Mouse (Mus musculus) left cerebral cortex, adult 8-10 months (tissue): ENCODE measurements at regions not wholly inside any gene's neighbourhood (a gene's known extent, or its start where the extent isn't known, plus 50 kb on each side); places are given as distances from the start of the nearest gene placed in this dataset.
A peak's percentile ranks its signal among the peaks of the same experiment; 100 is the strongest.

Experiments
- DNase-seq, 2 experiments: peaks; one replicate each; pipeline ENCODE4 v3.0.0; 2022; ENCODE audit warnings: low spot score in 2 of 2

DNA sequence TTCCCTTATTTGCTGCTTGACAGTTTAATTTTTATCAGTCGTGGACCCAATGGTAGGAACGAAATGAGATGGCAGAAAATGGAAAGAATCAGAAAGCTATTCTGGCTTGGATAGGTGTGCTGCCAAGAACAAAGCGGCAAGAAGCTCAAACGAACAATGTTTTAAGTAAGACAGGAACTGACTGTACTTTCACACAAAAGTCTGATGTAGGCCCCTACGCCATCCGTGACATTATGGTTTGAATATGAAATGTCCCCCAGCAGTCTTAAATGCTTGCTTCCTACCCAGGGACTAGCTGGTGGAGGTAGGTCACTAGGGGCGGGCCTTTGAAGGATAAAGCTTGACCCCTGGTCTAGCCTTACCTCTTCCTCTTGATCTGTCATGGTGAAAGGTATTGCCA is 90.5 kb upstream of the Barx2 start:
- DNase-seq = no peak

DNA sequence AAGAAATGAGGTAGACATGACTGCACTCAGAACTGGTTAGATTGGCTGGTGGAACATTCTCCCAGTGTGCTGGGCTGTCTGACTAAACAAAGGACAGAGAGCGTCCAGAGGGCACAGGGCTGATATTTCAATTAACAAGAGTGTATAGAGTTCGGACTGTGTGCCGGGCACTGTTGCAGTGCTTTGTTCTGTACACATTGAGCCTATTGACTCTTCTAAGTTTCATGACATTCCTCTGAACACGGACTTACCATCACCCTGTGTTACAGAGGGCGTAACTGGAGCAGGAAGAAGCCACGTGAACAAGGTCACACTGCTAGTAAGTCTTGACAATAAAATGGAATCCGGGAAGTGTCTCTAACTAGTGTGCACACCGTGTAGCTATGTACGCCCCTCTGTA is 92.1 kb upstream of the Barx2 start:
- no peak for DNase-seq

DNA sequence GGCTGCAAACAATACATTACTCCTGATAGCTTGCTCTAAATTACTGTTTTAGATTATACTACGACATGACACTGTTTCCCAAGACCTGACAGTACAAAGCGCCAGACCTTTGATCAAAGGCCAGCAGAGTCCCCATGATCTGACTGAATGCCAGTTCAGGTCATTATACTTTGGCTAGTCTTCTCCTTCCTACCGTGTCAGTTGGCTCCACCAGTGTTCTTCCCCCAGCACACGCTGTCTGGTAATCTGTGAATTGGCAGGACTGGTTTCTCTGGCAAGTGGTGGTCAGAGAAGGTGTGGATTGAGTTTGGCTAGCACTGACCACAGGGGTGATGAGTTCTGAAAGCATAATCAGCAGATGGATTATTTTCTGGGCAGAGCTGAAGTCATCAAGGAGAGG is 93.1 kb upstream of the Barx2 start:
- no peak for DNase-seq

DNA sequence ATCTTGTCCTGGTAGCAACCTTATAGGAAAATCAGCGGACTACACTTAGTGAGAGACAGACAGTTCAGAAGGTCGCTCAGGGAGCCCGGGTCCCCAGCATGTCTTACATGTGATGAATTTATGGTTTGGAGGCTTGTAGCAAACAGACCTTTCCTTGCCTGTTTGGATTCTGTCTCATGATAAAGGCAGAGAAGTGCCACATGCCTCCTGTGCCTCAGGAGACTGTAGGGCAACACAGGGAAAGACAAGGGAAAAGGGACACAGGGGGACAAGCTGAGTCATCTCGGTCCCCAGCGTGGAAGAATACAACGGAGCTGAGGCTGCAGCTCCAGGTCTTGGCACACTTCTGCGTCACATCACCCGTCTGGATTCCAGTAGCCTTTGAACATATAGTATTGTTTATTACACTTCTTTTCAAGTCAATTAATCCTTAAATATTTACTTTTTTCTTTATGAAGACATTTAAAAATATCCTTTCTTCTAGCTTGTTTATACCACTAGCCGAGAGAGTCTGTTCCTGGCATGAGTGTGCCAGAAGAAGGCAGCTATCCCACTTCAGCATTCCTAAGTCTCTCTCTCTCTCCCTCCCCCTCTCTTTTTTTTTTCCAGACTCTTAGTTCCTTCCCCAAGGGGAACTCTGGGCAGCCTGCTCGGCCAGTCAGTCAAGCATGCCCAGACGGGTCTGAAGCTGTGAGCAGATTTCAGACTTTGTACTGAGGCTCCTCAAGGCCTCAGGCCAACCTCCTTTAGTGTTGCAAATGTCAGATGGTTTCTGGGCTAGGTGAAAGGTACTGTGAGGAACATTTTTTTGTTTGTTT is 97.9 kb upstream of the Barx2 start:
- no peak for DNase-seq

DNA sequence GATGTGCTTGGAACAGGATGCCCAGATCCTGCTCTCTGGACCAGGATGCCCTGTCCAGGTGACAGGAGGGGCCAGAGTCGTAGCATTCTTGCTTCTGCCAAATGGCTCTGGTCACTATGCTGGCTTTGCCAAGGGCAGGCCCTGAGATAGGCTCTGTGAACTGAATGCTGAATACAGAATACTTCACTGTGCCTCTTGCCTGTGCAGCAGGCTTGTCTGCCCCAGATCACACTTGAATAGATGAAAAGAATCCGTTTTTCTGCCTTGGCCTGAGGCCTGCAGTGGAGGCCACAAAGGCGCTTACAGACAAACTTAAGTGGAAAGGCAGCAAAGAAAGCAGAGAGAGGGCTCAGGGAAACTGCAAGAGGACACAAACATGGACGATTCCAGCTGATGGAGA is 99.7 kb upstream of the Arhgap32 start:
- peak in 1 of 2 experiments; percentile 45 for DNase-seq

DNA sequence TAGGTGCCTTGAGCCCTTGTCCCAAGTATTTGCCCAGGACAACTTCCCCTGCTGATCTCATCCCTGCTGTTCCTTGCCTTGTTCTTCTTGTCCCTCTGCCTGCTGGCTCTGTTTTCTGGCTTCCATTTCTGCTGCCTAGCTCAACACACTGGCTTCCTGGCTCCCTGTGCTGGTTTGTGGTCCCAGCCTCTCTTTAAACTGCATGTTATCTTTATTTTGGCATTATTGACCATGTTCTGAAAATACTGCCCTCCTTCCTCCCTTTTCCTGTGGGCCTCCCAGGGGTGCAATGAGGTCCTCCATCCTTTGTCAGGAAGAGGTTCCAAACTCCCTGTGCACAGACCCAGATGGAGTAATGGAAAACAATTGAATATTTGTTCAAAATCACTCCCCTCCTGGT is 97.9 kb upstream of the Arhgap32 start:
- no peak for DNase-seq

DNA sequence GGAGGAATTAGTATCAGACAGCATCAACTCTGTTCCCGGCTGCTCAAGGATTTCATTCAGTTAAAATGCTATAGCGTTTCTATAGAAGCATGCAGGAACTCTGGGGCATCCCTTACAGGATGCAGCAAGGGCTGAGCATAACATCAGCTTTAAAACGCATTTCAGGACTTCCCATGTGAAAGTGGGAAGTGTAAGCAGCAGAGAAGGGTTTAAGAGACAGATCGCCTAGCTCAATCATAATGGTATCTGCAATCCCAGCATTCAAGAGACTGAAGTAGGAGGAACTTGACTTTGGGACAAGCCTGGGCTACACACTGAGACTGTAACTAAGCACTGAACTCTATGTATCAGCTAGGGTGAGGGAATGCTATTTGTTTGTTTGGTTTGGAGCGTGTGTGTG is 96.2 kb upstream of the Arhgap32 start:
- no peak for DNase-seq

DNA sequence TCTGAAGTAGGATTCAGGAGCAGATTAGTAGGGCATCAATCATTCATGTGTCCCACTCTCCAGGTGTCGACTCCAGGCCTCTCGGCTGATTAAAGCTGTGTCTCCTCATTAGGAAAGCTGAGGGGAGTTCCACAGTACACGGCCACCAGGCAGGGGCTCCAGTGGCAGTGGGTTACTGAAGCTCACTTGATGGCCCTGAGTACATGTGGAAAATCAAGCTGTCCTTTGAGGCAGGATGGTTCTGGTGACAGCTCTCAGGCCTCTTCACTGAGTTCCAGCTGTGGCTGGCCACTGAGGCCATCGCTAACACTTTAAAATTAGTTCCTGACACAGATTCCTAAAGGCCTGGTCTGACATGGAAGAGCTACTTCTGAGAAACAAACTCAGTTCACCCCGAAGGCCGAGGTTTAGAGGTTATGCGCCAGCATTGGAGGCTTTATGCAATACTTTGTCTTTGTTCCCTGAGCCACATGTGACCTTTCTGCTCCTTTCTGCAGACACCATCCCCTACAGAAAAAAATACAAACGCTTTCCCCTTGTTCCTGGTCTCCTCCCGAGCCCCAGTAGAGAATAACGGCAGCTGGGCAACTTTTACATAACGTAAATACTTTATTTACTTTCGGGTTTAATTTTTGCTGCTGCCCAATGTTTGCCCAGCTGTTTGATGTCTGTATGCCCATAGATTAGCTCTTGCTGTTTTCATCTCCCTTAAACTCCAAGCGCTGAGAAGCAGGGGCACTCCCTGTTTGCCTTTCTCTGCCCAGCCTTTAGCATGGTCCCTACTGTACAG is 94.8 kb upstream of the Arhgap32 start:
- no peak for DNase-seq

DNA sequence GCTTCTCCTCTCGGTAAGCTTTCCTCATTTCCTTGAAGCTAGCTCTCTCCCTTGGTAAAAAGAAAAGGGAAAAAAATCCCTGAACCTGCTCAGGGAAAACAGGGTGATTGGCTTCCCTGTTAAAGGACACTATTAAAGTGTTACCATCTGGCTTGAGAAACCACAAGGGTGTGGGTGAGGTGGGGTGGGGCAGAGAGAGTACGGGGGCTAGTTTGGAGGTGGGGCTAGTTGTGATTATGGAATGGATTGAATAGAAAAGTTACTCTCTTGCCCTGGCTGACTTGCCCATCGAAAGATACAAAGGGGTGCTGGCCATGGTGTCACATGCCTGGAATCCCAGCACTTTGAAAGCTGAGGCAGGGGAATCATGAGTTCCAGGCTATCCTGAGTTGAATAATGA is 94.2 kb upstream of the Arhgap32 start:
- no peak for DNase-seq

DNA sequence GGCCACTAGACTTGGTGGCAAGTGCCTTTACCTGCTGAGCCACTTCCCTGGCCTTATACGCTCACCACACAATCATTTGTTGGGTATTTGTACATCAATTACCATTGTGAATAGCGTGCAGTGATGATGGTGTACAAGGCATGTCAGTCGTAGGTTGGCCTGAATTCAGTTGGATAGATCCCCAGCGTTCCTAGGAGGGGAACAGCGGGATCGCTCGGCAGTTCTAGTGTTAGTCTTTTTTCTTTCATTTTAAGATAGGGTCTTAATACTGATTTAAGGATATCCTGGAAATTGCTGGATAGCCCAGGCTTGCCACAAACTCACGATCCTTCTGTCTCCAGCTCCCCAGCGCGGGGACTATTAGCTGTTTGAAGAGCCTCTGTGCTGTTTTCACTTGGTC is 92.9 kb upstream of the Arhgap32 start:
- DNase-seq = no peak

DNA sequence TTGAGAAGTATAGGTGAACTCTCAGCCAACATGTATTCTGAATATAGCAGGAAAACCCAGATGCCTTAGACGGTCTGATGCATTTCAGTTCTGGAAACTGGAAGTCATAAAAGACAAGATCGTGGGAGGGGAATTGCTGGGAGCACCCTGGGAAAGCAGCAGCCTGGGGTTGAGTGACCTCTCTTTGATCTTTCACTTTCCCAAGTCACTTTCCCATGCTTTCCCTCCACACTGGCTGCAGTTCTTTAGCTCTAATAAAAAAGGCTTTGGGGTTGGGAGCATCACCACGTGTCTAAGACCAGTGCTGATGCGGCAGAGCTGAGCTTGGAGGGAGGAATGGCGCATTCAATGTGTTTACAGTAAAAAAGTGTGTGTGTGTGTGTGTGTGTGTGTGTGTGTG is 91.2 kb upstream of the Arhgap32 start:
- no peak for DNase-seq

DNA sequence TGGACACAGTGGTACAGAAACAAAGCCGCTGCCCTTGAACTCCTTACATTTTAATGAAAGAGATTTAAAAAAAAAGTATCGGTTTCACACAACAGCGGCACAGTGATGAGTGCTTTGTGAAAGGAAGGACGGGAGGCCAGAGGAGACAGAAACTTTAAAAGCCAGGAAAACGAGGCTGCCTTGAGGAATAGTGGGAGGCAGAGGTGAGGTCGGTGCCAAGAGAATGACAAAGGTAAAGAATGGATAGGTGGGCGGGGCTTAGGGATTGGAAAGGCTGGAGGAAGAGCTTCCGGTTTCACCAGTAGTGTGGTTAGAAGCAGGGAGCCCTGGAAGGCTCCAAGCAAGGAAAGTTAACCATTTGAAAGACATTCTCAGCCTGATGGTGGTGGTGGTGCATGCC is 88.0 kb upstream of the Arhgap32 start:
- DNase-seq = no peak

DNA sequence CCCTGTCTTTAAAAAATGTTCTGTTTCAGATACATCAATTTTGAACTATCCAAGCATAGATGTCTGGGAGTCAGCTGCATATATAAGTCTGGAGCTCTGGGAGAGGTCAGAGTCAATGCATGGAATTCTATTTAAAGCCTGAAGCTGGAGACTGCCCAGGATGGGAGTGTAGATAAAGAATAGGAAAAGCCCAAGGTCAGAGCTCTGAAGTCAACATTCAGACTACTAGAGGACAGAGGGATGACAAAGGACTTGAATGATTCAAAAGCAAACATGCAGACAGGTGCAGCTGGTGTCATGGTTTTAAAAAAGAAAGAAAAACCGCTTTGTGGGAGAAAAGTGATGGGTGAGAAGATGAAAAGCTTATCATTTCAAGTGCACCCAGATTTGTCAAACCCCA is 86.9 kb upstream of the Arhgap32 start:
- DNase-seq = no peak

DNA sequence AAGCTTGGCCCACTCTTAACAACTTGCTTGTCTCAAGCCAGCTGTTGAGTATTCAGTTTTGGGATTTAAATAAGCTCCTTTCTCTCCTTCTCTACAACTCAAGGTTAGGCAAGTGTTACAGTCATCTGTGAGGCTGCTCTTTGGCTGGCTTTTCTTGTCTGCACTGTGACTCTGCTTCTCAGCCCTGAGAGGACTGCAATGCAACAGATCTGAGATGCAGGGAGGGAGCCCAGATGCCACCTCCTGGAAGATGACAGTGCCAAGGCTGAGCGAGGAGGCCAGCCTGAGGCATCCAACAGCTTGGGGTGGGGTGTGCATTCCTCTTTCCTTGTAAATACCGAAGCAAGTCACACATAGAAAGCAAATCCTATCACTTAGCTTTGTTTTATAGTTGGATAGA is 86.2 kb upstream of the Arhgap32 start:
- no peak for DNase-seq

DNA sequence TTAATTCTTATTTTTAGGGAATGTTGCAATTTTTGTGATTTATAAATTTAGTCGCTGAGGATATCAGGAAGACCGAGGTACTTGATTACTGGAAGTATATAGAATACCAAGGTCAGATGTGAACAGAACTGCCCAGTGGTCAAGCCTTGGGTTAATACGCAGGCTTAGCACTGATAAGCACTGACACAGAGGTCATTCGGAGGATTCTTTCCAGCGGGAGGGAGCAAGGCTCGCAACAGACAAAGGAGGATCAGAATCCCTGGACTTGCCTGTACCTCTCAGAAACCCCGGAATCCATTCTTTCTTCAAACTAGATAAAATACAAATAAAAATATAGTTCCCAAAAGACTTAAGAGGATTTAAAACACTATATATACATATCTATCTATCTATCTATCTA is 85.7 kb upstream of the Arhgap32 start:
- DNase-seq = no peak

DNA sequence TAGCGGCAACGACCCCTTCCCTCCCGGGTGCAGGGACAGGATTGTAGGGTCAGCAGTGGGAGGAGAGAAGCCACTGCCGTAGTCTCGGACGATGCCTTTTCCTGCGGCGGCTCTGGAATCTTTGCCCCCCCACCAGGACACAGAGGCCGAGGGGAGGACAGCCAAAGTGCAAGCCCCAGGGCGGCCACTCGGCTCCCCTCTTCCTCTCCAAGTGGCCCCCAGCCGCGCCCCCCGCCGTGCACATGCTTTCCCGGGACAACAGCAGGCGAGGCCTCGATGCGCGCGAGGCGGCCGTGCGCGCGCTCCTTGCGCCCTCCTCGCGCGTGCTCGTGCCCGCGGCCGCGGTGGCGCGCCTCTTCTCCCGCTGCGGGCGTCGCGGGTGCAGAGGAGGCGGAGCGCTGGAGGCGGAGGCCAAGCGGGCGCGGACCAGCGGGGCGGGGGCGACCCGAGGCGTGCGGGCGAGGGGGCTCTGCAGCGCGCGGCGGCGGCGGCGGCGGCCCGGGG is 83.9 kb upstream of the Arhgap32 start:
- peak; percentile 66 to 68 for DNase-seq

DNA sequence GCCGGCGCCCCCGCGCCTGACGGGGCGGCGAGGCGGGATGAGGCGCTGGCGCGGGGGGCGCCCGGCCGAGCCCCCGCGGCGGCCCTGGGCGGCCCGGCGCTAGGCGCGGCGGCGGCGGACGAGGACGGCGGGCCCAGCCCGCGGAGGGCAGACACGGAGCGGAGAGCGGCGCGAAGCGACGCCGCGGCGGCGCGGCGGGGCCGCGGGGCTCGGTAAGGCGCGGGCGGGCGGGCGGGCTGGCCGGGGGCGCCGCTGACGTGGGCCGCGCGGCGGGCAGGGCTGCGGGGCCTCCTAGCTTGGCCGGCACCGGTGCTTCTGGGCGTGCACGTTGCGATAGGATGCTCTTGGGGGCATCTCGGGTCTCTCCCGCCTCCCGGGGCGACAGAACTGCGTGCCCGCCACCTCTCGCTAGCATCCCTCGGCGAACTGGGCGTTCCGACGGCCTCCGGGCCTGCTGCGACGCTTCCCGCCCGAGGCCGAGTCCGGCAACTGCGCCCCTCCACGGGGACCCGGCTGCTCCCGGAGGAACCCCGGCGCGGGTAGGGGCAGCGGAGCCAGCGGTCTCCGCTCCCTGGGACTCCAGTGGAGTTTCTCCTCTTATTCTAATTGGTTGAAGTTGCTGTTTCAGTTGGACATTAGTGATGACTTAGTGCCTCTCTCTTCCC is 83.3 kb upstream of the Arhgap32 start:
- peak in 1 of 2 experiments; percentile 15 for DNase-seq

DNA sequence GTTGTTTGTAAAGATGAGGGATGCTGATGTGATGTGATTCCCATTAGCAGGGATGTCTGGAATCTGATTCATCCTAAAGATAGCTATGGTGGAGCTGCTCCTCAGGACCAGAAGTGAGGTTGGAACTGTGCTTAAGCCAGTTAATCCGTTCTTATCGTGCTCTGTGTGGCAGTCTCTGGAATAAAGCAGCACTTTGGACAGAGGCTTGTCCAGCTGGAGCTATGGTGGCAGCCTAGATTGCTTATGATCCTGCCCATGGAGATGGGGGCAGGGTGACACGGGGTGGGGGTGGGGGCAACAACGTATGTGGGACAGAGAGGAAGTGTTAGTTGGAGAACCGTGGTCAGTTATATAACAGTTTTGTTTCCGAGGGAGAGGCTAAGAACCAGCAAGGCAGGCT is 82.0 kb upstream of the Arhgap32 start:
- no peak for DNase-seq

DNA sequence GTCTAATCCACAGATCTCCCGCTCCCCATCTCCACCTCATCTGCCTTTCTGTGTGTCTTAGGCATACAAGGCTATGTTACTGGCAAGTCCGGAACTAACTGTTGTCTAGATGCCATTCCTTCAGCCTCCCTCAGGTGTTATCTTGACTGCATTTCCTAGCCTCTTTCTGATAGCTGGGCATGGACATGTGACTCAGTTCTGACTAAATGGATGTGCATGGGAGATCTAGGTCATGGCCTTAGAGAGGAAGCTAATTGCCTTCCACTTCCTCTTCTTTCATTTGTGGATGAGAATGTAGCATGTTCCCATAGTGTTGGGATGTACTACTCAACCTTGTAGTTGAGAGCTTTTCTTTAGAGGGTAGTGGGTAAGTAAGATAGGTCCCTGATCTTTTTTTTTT is 75.9 kb upstream of the Arhgap32 start:
- no peak for DNase-seq

DNA sequence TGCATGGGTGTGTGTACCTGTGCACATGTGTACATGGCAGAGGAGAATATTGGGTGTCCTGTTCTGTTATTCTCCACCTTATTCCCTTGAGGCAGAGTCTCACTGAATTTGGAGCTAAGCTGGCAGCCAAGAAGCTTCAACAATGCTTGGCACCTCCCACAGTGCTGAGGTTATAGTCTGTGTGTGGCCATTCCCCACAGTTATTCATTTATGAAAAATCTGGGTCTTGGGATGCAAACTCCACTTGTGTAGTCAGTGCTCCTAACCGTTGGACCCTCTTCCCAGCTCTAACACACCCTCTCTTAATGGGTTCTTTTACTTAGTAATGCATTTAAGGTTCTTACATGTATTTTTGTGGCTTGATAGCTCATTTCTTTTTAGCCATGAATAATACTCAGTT is 72.6 kb upstream of the Arhgap32 start:
- no peak for DNase-seq

DNA sequence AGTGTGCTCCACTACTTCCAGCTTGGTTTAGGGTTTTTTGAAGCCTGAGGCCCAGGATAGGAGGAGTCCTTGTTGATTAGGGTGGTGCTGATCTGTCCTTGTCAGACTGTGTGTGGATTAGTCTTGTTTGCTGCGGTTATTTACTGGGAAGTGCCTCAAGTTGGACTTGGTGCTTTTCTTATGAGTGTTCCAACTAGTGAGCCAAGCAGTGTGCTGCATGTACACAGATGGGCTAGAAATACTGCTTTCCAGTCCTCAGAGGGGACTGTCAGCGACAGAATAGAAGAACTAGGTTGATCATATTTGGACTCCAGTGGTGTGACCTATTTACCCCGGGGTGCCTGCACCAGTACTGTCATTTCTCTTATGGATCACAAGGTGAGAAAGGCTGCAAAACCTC is 69.1 kb upstream of the Arhgap32 start:
- DNase-seq = no peak

DNA sequence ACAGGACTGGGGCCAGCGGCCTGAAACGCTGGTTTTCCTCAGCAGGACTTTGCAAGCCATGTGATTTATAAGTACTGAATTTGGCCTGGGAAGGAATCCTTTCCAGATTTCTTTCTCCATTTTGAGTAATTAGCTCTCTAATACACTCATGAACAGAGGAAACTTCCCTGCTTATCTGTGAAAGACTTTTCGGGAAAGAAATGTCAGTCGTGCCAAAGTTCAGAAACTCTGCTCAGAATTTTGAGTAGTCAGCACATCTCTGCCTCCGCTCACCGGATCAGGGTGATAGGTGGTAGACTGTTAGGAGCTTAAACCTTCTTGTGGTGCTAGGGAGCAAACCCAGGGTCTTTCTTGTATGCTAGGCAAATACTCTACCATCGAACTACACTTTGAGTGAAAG is 67.0 kb upstream of the Arhgap32 start:
- no peak for DNase-seq
